Mouse (Mus musculus) intestine, embryonic 14.5 days (tissue): ENCODE measurements around the gene Esrrg. TPM values are rescaled to one million over a fixed set of nuclear protein-coding genes. Genes with fewer than 3 reads are reported as not detected.
A peak's percentile ranks its signal among the peaks of the same experiment; 100 is the strongest.

Experiments
- ATAC-seq: fragments of 200-750 bp; cut with Nextera tagmentation; replicated peaks from 2 replicates; pipeline ENCODE4 v1.8.0; 2017; ENCODE audit warnings: low read depth, moderate number of reproducible peaks, moderate TSS enrichment, moderate library complexity; ENCODE audit not compliant: low FRiP score, low TSS enrichment
- DNase-seq: peaks from one replicate; pipeline ENCODE4 v3.0.0-alpha.2; 2018; ENCODE audit warnings: low spot score
- H3K27ac ChIP-seq: fragments of 300-500 bp; sonication (generic); 2 replicates; pipeline ENCODE4 v1.5.1; 2014; ENCODE audit warnings: low read depth, mild to moderate bottlenecking, control low read depth
- H3K27me3 ChIP-seq: fragments of 300-500 bp; sonication (generic); replicated peaks from 2 replicates; pipeline ENCODE4 v1.6.1; 2014; ENCODE audit warnings: low read length, control low read depth; ENCODE audit not compliant: control insufficient read depth, insufficient read depth
- H3K36me3 ChIP-seq: fragments of 300-500 bp; sonication (generic); 2 replicates; pipeline ENCODE4 v1.6.1; 2014; ENCODE audit warnings: low read length, control low read depth; ENCODE audit not compliant: control insufficient read depth, insufficient read depth
- H3K4me1 ChIP-seq: fragments of 300-500 bp; sonication (generic); replicated peaks from 2 replicates; pipeline ENCODE4 v1.6.1; 2014; ENCODE audit warnings: low read length, control low read depth, mixed read lengths; ENCODE audit not compliant: control insufficient read depth, insufficient read depth
- H3K4me2 ChIP-seq: fragments of 300-500 bp; sonication (generic); 2 replicates; pipeline ENCODE4 v1.6.1; 2014; ENCODE audit warnings: low read length
- H3K4me3 ChIP-seq: fragments of 300-500 bp; sonication (generic); 2 replicates; pipeline ENCODE4 v1.5.1; 2014; ENCODE audit warnings: low read depth, low read length, control low read depth, mixed read lengths
- H3K9ac ChIP-seq: fragments of 300-500 bp; sonication (generic); 2 replicates; pipeline ENCODE4 v1.6.1; 2014; ENCODE audit warnings: mild to moderate bottlenecking, low read length
- H3K9me3 ChIP-seq: fragments of 300-500 bp; sonication (generic); 2 replicates; pipeline ENCODE4 v1.6.1; 2016; ENCODE audit warnings: low read length, control low read depth; ENCODE audit not compliant: control insufficient read depth
- WGBS: fragments of 180-500 bp; shearing (Covaris S2); extraction: QIAGEN DNeasy Blood & Tissue Kit; methylation state at CpG from one replicate; pipeline ENCODE4 v1.1.7; 2014; 5-methylcytosine and 5-hydroxymethylcytosine counted together
- polyA plus RNA-seq: library from polyadenylated mRNA; unstranded; fragments of >200 nt; fragmentation: Nextera tagmentation; extraction: Ambion mirVana; gene quantifications from 2 replicates; pipeline ENCODE4 v1.2.1, GENCODE M21; 2014

Esrrg gene
- polyA plus RNA-seq, 1 experiment from 2014 or later: 6.9 TPM

DNA sequence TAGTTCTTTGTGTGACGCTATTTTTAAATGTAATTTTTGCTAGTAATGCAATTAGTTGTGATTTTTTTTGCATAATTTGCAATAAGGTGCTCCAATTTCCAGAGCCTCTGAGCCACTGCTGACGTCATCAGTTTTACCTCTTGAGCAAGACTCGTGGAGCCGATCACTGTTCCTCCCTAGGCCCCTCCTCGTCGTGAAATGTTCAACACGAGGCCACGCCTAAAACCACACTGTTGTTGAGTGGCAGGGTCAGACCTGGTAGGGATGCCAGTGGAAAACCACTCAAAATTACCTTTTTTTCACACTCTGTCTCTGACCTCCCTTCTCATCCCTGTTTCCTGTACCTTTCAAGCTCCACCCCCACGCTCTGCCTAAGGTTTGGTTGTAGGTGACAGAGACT is 282.7 kb downstream of the Esrrg start:
- no peaks in the 10 kb centered on the region for H3K4me1 ChIP-seq
- ATAC-seq: no peak
- no peak overlapping the region for H3K4me3 ChIP-seq
- no peaks in the 10 kb centered on the region for H3K9me3 ChIP-seq
- WGBS: 87% methylated on average over 9 of the region's 9 CpGs
- H3K36me3 ChIP-seq: no peaks in the 10 kb centered on the region
- no peak overlapping the region for H3K4me2 ChIP-seq
- DNase-seq: no peak
- H3K9ac ChIP-seq: no peak overlapping the region
- no peak overlapping the region for H3K27ac ChIP-seq
- H3K27me3 ChIP-seq: peaks cover 18% of the 10 kb centered on the region

DNA sequence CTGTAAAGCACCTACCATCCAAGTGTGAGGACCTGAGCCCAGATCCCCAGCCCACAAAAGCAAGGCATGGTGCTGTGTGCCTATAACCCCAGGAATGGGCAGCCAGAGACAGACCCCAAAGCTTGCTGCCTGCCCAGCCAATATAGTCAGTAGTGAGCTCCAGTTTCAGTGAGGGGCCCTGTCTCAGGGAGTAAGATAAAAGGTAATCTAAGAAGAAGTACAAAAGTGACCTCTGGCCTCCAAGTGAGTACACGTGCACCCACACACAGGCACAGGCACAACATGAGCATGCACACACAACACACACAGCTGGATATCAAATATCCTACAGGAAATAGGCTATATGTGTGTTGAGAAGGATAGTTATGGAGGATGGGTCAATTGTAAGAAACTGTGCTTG is 286.9 kb downstream of the Esrrg start:
- no peak overlapping the region for H3K27ac ChIP-seq
- 39% methylated on average over 1 of the region's 1 CpGs for WGBS
- no peak for ATAC-seq

DNA sequence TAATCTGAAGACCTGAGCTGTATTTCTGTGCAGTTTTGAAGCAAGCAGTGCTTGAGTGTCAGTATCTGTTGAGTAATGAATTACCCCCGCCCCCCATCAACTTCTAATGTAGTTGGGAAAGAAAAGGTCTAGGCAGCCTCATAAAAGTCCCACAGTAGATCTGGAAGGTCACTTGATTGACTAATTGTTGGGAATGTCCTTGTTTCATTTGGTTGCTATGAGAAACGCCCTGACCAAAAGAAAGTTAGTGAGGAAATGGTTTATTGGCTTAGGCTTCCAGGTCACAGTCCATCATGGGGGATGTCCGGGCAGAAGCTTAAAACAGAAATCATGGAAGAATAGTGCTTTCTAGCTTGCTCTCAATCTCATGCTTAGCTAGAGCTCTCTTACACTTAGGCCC is 287.7 kb downstream of the Esrrg start:
- no peak for DNase-seq
- WGBS: 77% methylated on average over 3 of the region's 3 CpGs

More for the DNA sequence above, 286.9 kb downstream of the Esrrg start:
- no peaks in the 10 kb centered on the region for H3K36me3 ChIP-seq
- H3K9me3 ChIP-seq: no peaks in the 10 kb centered on the region
- no peaks in the 10 kb centered on the region for H3K4me1 ChIP-seq
- H3K27me3 ChIP-seq: peaks cover 38% of the 10 kb centered on the region
- H3K9ac ChIP-seq: no peak overlapping the region
- DNase-seq: no peak
- H3K4me2 ChIP-seq: no peak overlapping the region
- H3K4me3 ChIP-seq: no peak overlapping the region

DNA sequence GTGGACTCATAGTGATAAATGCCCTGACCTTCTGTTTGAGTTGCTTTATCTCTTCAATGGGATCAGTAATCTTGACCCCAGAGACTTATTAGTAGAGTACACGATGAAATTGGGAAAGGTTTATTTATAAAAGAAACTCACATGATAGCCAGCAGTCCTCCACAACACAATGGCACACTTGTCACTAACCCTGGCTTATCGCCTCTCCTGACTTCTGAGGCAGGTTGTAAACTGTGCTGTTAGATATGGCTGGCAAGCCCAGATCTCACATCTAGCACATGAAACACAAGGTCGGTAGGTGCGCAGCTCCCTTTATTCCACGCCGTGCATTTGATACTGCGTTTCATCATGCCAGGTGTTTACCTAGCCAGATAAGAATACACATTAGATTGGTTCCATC is 288.3 kb downstream of the Esrrg start:
- peaks cover 44% of the 10 kb centered on the region for H3K27me3 ChIP-seq
- no peak overlapping the region for H3K27ac ChIP-seq
- WGBS: 70% methylated on average over 7 of the region's 7 CpGs
- DNase-seq (no peak), ATAC-seq (peak; percentile 90)
- H3K9me3 ChIP-seq: no peaks in the 10 kb centered on the region
- H3K4me2 ChIP-seq: no peak overlapping the region
- no peaks in the 10 kb centered on the region for H3K4me1 ChIP-seq
- H3K36me3 ChIP-seq: no peaks in the 10 kb centered on the region
- no peak overlapping the region for H3K9ac ChIP-seq
- no peak overlapping the region for H3K4me3 ChIP-seq

More for the DNA sequence above, 287.7 kb downstream of the Esrrg start:
- Histone ChIP-seq H3K4me2 (no peak overlapping the region), H3K27me3 (peaks cover 40% of the 10 kb centered on the region), H3K9me3 (no peaks in the 10 kb centered on the region), H3K9ac (no peak overlapping the region), H3K27ac (0 out of 2 replicates have a peak overlapping the region, but pooled peaks have one; percentile 22), H3K4me3 (no peak overlapping the region), H3K4me1 (no peaks in the 10 kb centered on the region), H3K36me3 (no peaks in the 10 kb centered on the region)
- ATAC-seq: no peak

DNA sequence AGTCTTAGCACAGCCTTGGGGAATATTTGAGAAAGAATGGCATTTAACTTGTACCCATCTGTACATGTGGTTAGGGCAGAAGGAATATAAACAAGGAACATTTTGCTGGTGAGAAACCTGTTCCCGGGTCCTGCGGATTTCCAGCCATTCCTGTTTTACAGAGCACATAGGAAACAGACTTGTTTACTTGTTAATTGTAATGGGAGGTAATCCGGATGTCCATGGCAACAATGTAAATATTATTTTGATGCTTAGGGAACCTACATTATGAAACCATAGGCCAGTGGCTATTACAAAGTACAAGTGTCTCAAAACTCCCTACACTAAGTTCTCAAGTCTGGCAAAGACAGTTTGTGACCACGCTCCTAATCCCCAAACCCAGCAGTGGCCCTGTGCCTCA is 290.9 kb downstream of the Esrrg start:
- 72% methylated on average over 4 of the region's 4 CpGs for WGBS
- ATAC-seq: no peak

DNA sequence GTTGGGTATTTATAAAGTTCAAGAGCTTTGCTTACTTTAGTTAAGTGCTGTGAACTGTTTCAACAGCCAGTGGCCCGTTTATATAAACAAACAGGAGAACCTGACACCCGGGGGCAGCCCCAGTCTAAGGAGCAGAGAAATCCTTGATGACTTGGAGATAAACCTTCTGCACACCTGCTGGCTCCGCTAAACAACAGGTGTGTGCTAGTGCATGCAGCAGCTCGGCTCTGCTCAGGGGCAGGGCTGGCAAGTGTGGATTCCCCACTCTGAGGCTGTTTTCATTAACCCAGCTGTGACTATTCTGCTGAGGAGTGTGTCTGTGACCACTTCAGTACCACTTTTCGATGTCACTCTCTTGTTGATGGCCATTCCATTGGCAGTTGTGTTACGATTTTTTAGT is 292.2 kb downstream of the Esrrg start:
- Histone ChIP-seq H3K4me1 (no peaks in the 10 kb centered on the region), H3K27me3 (peaks cover 58% of the 10 kb centered on the region), H3K9ac (no peak overlapping the region), H3K36me3 (no peaks in the 10 kb centered on the region), H3K4me2 (no peak overlapping the region), H3K9me3 (no peaks in the 10 kb centered on the region), H3K4me3 (no peak overlapping the region), H3K27ac (no peak overlapping the region)
- DNase-seq: no peak
- ATAC-seq: no peak
- 26% methylated on average over 6 of the region's 6 CpGs for WGBS

More for the DNA sequence above, 290.9 kb downstream of the Esrrg start:
- Histone ChIP-seq H3K9me3 (no peaks in the 10 kb centered on the region), H3K9ac (no peak overlapping the region), H3K4me1 (no peaks in the 10 kb centered on the region), H3K36me3 (no peaks in the 10 kb centered on the region), H3K27me3 (peaks cover 62% of the 10 kb centered on the region), H3K4me3 (no peak overlapping the region), H3K4me2 (no peak overlapping the region), H3K27ac (no peak overlapping the region)
- DNase-seq: no peak

DNA sequence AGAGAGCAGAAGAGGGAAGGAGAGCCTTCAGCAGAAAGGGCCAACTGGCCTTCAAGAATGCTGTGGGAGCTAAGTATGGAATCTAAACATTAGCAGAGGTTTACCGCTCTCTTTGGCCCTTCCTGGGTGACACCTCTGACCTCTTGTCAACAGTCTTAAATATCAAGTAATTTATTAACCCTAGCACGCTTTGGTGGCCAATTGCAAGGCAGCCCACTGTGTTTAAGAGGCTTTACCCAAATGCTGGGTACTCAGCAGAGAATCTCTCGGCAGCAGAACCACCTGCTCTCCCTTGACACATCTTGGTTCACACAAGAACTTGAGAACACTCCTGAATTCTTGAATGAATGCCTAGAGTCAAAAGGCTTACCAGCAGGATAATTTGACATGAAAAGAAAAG is 293.6 kb downstream of the Esrrg start:
- H3K4me2 ChIP-seq: no peak overlapping the region
- H3K4me1 ChIP-seq: no peaks in the 10 kb centered on the region
- ATAC-seq: no peak; the same call in 1 of the 2 replicates
- H3K27ac ChIP-seq: no peak overlapping the region
- peaks cover 49% of the 10 kb centered on the region for H3K27me3 ChIP-seq
- H3K9ac ChIP-seq: no peak overlapping the region
- 13% methylated on average over 3 of the region's 3 CpGs for WGBS
- no peak overlapping the region for H3K4me3 ChIP-seq
- H3K36me3 ChIP-seq: no peaks in the 10 kb centered on the region
- DNase-seq: no peak
- H3K9me3 ChIP-seq: no peaks in the 10 kb centered on the region

DNA sequence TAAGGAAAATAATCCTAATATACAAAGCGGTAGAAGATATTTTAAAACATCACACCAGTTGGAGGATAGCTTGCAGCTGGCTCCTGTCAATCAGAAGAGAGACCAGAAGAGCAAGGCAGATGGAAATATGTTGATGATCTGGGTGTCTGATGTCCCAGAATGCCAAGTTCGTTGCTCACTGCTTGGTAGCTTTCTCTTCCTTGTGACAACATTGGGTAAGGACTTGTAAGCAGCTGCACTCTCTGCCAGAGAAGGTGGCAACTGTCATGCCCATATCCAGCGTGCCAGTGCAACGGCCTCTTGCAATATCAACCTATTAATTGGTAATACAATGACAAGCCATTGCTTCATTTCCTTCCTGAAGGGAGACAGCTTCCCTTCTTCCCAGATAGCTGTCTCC is 296.1 kb downstream of the Esrrg start:
- no peaks in the 10 kb centered on the region for H3K4me1 ChIP-seq
- no peak overlapping the region for H3K4me2 ChIP-seq
- no peaks in the 10 kb centered on the region for H3K9me3 ChIP-seq
- no peaks in the 10 kb centered on the region for H3K36me3 ChIP-seq
- peaks cover 39% of the 10 kb centered on the region; the same call in 1 of the 2 replicates for H3K27me3 ChIP-seq
- WGBS: 69% methylated on average over 4 of the region's 4 CpGs
- no peak overlapping the region for H3K4me3 ChIP-seq
- no peak overlapping the region for H3K9ac ChIP-seq
- DNase-seq (no peak), ATAC-seq (no peak)
- no peak overlapping the region for H3K27ac ChIP-seq

DNA sequence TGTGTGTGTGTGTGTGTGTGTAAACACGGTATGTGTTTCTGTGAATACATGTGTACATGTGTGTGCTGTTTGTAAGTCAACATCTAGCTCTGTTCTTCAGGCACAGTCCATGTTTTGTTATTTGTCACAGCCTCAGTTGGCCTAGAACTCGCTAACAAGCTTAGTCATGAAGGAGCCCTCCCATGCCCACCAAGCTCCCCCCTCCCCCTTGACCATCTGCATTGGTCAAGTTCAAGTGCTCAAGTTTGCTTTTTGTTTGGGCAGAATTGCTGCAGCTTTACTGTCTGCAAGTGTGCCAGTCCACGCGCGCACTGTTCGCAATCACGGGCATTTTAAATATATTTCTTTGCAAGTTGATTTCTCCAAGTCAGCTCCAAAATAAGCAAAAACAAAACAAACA is 298.8 kb downstream of the Esrrg start:
- Histone ChIP-seq H3K4me1 (no peaks in the 10 kb centered on the region), H3K9me3 (no peaks in the 10 kb centered on the region), H3K4me3 (no peak overlapping the region), H3K27ac (no peak overlapping the region), H3K4me2 (no peak overlapping the region), H3K9ac (no peak overlapping the region), H3K27me3 (peaks cover 31% of the 10 kb centered on the region; the same call in 1 of the 2 replicates), H3K36me3 (no peaks in the 10 kb centered on the region)
- 65% methylated on average over 7 of the region's 7 CpGs for WGBS
- no peak for ATAC-seq
- DNase-seq: no peak
